Mouse (Mus musculus): ENCODE data around the gene Pde2a. TPM values are rescaled to one million over a fixed set of nuclear protein-coding genes. Genes with fewer than 3 reads are reported as not detected.
A peak's percentile ranks its signal among the peaks of the same experiment; 100 is the strongest.

Gene Pde2a
- polyA plus RNA-seq, 1 experiment: 2.9 TPM

- Histone ChIP-seq H3K9me3 (replicated peaks; ENCODE audit: control insufficient read depth, insufficient read depth, low read length, poor library complexity, severe bottlenecking) (no peaks in the 10 kb centered on the region), H3K4me3 (ENCODE audit: low read depth, low read length) (no peak overlapping the region), H3K9ac (ENCODE audit: low read depth, poor library complexity, severe bottlenecking) (no peak overlapping the region), H3K36me3 (ENCODE audit: control insufficient read depth, insufficient read depth, low read length, poor library complexity, severe bottlenecking) (no peaks in the 10 kb centered on the region), H3K27me3 (ENCODE audit: control insufficient read depth, insufficient read depth, low read length, poor library complexity, severe bottlenecking) (no peaks in the 10 kb centered on the region), H3K4me1 (ENCODE audit: control insufficient read depth, insufficient read depth, low read length) (no peaks in the 10 kb centered on the region), H3K27ac (ENCODE audit: insufficient read depth, low read length) (no peak overlapping the region)
- TF ChIP-seq POLR2A (IDR thresholded peaks at IDR 0.05; ENCODE audit: insufficient read depth, low read length) (no peak), EP300 (IDR thresholded peaks at IDR 0.05; ENCODE audit: insufficient read depth, low read depth, low read length) (no peak), CTCF (IDR thresholded peaks at IDR 0.05; ENCODE audit: low read depth, low read length) (no peak)
Observed at GRCm38 (mm10) chr7:101490952-101491351, 69.5 kb downstream of the Pde2a start.

- Histone ChIP-seq H3K4me1 (ENCODE audit: control insufficient read depth, insufficient read depth, low read length) (no peaks in the 10 kb centered on the region), H3K4me3 (ENCODE audit: low read depth, low read length) (no peak overlapping the region), H3K9ac (ENCODE audit: low read depth, poor library complexity, severe bottlenecking) (no peak overlapping the region), H3K9me3 (replicated peaks; ENCODE audit: control insufficient read depth, insufficient read depth, low read length, poor library complexity, severe bottlenecking) (no peaks in the 10 kb centered on the region), H3K36me3 (ENCODE audit: control insufficient read depth, insufficient read depth, low read length, poor library complexity, severe bottlenecking) (no peaks in the 10 kb centered on the region), H3K27me3 (ENCODE audit: control insufficient read depth, insufficient read depth, low read length, poor library complexity, severe bottlenecking) (no peaks in the 10 kb centered on the region), H3K27ac (ENCODE audit: insufficient read depth, low read length) (no peak overlapping the region)
- no peak for TF ChIP-seq POLR2A (IDR thresholded peaks at IDR 0.05; ENCODE audit: insufficient read depth, low read length)
- TF ChIP-seq CTCF (IDR thresholded peaks at IDR 0.05; ENCODE audit: low read depth, low read length): no peak
- TF ChIP-seq EP300 (IDR thresholded peaks at IDR 0.05; ENCODE audit: insufficient read depth, low read depth, low read length): no peak
Observed at GRCm38 (mm10) chr7:101498385-101498784, 76.9 kb downstream of the Pde2a start.

GRCm38 (mm10) chr7:101499251-101499650 is 77.8 kb downstream of the Pde2a start:
- H3K27ac ChIP-seq (ENCODE audit: insufficient read depth, low read length): no peak overlapping the region

GRCm38 (mm10) chr7:101499701-101500100 is 78.2 kb downstream of the Pde2a start:
- H3K27ac ChIP-seq (ENCODE audit: insufficient read depth, low read length): no peak overlapping the region
- TF ChIP-seq POLR2A (IDR thresholded peaks at IDR 0.05; ENCODE audit: insufficient read depth, low read length) (no peak), CTCF (IDR thresholded peaks at IDR 0.05; ENCODE audit: low read depth, low read length) (no peak), EP300 (IDR thresholded peaks at IDR 0.05; ENCODE audit: insufficient read depth, low read depth, low read length) (no peak)
- H3K4me3 ChIP-seq (ENCODE audit: low read depth, low read length): no peak overlapping the region
- no peaks in the 10 kb centered on the region for H3K27me3 ChIP-seq (ENCODE audit: control insufficient read depth, insufficient read depth, low read length, poor library complexity, severe bottlenecking)
- H3K9ac ChIP-seq (ENCODE audit: low read depth, poor library complexity, severe bottlenecking): no peak overlapping the region
- no peaks in the 10 kb centered on the region for H3K9me3 ChIP-seq (replicated peaks; ENCODE audit: control insufficient read depth, insufficient read depth, low read length, poor library complexity, severe bottlenecking)
- H3K4me1 ChIP-seq (ENCODE audit: control insufficient read depth, insufficient read depth, low read length): no peaks in the 10 kb centered on the region
- no peaks in the 10 kb centered on the region for H3K36me3 ChIP-seq (ENCODE audit: control insufficient read depth, insufficient read depth, low read length, poor library complexity, severe bottlenecking)

More at GRCm38 (mm10) chr7:101499251-101499650, 77.8 kb downstream of the Pde2a start:
- Histone ChIP-seq H3K9ac (ENCODE audit: low read depth, poor library complexity, severe bottlenecking) (no peak overlapping the region), H3K4me3 (ENCODE audit: low read depth, low read length) (no peak overlapping the region), H3K27me3 (ENCODE audit: control insufficient read depth, insufficient read depth, low read length, poor library complexity, severe bottlenecking) (no peaks in the 10 kb centered on the region), H3K9me3 (replicated peaks; ENCODE audit: control insufficient read depth, insufficient read depth, low read length, poor library complexity, severe bottlenecking) (no peaks in the 10 kb centered on the region), H3K4me1 (ENCODE audit: control insufficient read depth, insufficient read depth, low read length) (no peaks in the 10 kb centered on the region), H3K36me3 (ENCODE audit: control insufficient read depth, insufficient read depth, low read length, poor library complexity, severe bottlenecking) (no peaks in the 10 kb centered on the region)
- TF ChIP-seq POLR2A (IDR thresholded peaks at IDR 0.05; ENCODE audit: insufficient read depth, low read length): no peak
- TF ChIP-seq EP300 (IDR thresholded peaks at IDR 0.05; ENCODE audit: insufficient read depth, low read depth, low read length): no peak
- TF ChIP-seq CTCF (IDR thresholded peaks at IDR 0.05; ENCODE audit: low read depth, low read length): no peak

- Histone ChIP-seq H3K4me3 (ENCODE audit: low read depth, low read length) (no peak overlapping the region), H3K4me1 (ENCODE audit: control insufficient read depth, insufficient read depth, low read length) (no peaks in the 10 kb centered on the region), H3K27ac (ENCODE audit: insufficient read depth, low read length) (no peak overlapping the region), H3K36me3 (ENCODE audit: control insufficient read depth, insufficient read depth, low read length, poor library complexity, severe bottlenecking) (no peaks in the 10 kb centered on the region), H3K9me3 (replicated peaks; ENCODE audit: control insufficient read depth, insufficient read depth, low read length, poor library complexity, severe bottlenecking) (no peaks in the 10 kb centered on the region), H3K9ac (ENCODE audit: low read depth, poor library complexity, severe bottlenecking) (no peak overlapping the region), H3K27me3 (ENCODE audit: control insufficient read depth, insufficient read depth, low read length, poor library complexity, severe bottlenecking) (no peaks in the 10 kb centered on the region)
- TF ChIP-seq POLR2A (IDR thresholded peaks at IDR 0.05; ENCODE audit: insufficient read depth, low read length): no peak
- no peak for TF ChIP-seq CTCF (IDR thresholded peaks at IDR 0.05; ENCODE audit: low read depth, low read length)
- no peak for TF ChIP-seq EP300 (IDR thresholded peaks at IDR 0.05; ENCODE audit: insufficient read depth, low read depth, low read length)
Observed at GRCm38 (mm10) chr7:101501236-101501635, 79.7 kb downstream of the Pde2a start.

- Histone ChIP-seq H3K27me3 (ENCODE audit: control insufficient read depth, insufficient read depth, low read length, poor library complexity, severe bottlenecking) (no peaks in the 10 kb centered on the region), H3K36me3 (ENCODE audit: control insufficient read depth, insufficient read depth, low read length, poor library complexity, severe bottlenecking) (no peaks in the 10 kb centered on the region), H3K9ac (ENCODE audit: low read depth, poor library complexity, severe bottlenecking) (no peak overlapping the region), H3K4me1 (ENCODE audit: control insufficient read depth, insufficient read depth, low read length) (no peaks in the 10 kb centered on the region), H3K4me3 (ENCODE audit: low read depth, low read length) (no peak overlapping the region), H3K9me3 (replicated peaks; ENCODE audit: control insufficient read depth, insufficient read depth, low read length, poor library complexity, severe bottlenecking) (no peaks in the 10 kb centered on the region), H3K27ac (ENCODE audit: insufficient read depth, low read length) (no peak overlapping the region)
- TF ChIP-seq EP300 (IDR thresholded peaks at IDR 0.05; ENCODE audit: insufficient read depth, low read depth, low read length) (no peak), CTCF (IDR thresholded peaks at IDR 0.05; ENCODE audit: low read depth, low read length) (peak; percentile 85), POLR2A (IDR thresholded peaks at IDR 0.05; ENCODE audit: insufficient read depth, low read length) (no peak)
Observed at GRCm38 (mm10) chr7:101501675-101502074, 80.2 kb downstream of the Pde2a start.

Measured in ES-Bruce4 (cell line).